Comparison of ENCODE assay signal across 9 mouse cellular contexts in the genomic region with DNA sequence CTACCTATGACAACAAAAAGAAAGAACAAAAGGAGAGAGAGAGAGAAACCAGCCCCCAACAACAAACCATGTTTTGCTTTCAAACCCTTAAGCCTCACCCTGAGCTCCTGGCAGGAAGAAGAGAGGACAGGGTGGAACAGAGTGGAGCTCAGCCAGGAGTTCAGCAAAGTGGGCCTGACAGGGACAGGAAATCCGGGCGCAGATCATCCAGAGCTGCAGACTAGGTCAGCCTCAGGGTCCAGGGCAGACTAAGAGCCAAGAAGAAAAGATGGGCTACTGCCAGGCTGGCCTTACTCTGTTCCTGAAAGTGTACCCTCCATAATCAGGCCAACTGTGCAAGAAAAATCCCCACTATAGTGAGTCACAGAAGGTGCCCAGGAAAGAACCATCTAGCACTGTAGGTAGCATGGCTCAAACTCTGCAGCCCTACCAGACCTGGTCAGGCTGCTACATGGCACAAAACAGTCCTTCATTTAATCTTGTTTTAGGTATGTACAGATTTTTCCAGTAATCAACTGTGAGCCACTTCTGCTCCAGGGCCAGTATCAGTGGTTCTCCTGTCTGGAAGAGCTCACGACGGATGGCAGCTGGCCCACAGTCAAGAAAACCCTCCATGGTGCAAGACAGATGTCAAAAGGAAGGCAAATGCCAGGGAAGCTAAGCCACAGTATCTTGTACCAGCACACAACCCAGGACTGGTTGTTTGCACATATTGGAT. TPM values are rescaled to one million over a fixed set of nuclear protein-coding genes. Genes with fewer than 3 reads are reported as not detected.
DNase-seq lines count a peak whose midpoint lies in the region; ATAC-seq and TF ChIP-seq lines count a peak whose summit lies in the region.
"Had no signal": no experiment of that assay in that cellular context is flagged by ENCODE, and none has a peak within 500 bp of the region (broad histone marks: within the 10 kb centered on the region; RNA-seq: fewer than 3 reads in every experiment).

No protein-coding gene starts in this region.

- no peaks in the 10 kb centered on the region for H3K27me3 ChIP-seq in liver, adult 2 months (ENCODE audit: control insufficient read depth, insufficient read depth, low read length)
- no peaks in the 10 kb centered on the region for H3K27me3 ChIP-seq in liver, embryonic 11.5 days (replicated peaks; ENCODE audit: control insufficient read depth, insufficient read depth, low read length)
- H3K27me3 ChIP-seq in midbrain, embryonic 15.5 days (replicated peaks), result no peaks in the 10 kb centered on the region
- H3K27me3 ChIP-seq: intestine, embryonic 15.5 days had no signal

- DNase-seq in adrenal gland, adult (ENCODE audit: inconsistent age in 2 of 2, low spot score in 1 of 2), result peak; percentile 53 to 74
- DNase-seq in adrenal gland, postnatal 4 days (ENCODE audit: low spot score in 2 of 2), result no peak
- peak; percentile 21 for DNase-seq in liver, adult 2 months (ENCODE audit: extremely low read depth, low read depth, low spot score)
- DNase-seq in liver, embryonic 11.5 days (ENCODE audit: low spot score), result no peak
- DNase-seq in kidney, adult 18-20 months, result peak; percentile 59
- no peak for DNase-seq in layer of hippocampus, adult 9-10 months (ENCODE audit: low spot score)
- DNase-seq in embryo, embryonic 10 days (ENCODE audit: low spot score), result no peak

- ATAC-seq in liver, embryonic 11.5 days (replicated peaks; ENCODE audit: low FRiP score), result no peak
- ATAC-seq in midbrain, embryonic 15.5 days (replicated peaks), result no peak

- peaks cover 7% of the 10 kb centered on the region; the same call in 1 of the 2 replicates for H3K4me1 ChIP-seq in liver, adult 2 months (ENCODE audit: control insufficient read depth, insufficient read depth, low read length)
- no peaks in the 10 kb centered on the region for H3K4me1 ChIP-seq in liver, embryonic 11.5 days (replicated peaks; ENCODE audit: control insufficient read depth, insufficient read depth, low read length)
- peaks cover 73% of the 10 kb centered on the region for H3K4me1 ChIP-seq in midbrain, embryonic 15.5 days

- H3K4me2 ChIP-seq in liver, embryonic 11.5 days, result no peak overlapping the region
- H3K4me2 ChIP-seq in midbrain, embryonic 15.5 days, result peak overlapping the region; percentile 17; the same call in 1 of the 2 replicates
- H3K4me2 ChIP-seq: intestine, embryonic 15.5 days had no signal

- no peak for TF ChIP-seq POLR2A in liver, adult 2 months (IDR thresholded peaks at IDR 0.05; ENCODE audit: extremely low read depth, insufficient read depth, low read length)

- H3K9me3 ChIP-seq in liver, embryonic 11.5 days (ENCODE audit: control insufficient read depth, low read length), result no peaks in the 10 kb centered on the region
- H3K9me3 ChIP-seq in midbrain, embryonic 15.5 days, result no peaks in the 10 kb centered on the region
- H3K9me3 ChIP-seq: intestine, embryonic 15.5 days had no signal

- H3K27ac ChIP-seq in liver, adult 2 months (replicated peaks; ENCODE audit: insufficient read depth, low read depth, low read length), result peak overlapping the region; percentile 18; the same call in 1 of the 2 replicates
- no peak overlapping the region for H3K27ac ChIP-seq in liver, embryonic 11.5 days (ENCODE audit: low read depth, low read length)
- peak overlapping the region; percentile 65; the same call in 1 of the 2 replicates for H3K27ac ChIP-seq in midbrain, embryonic 15.5 days
- H3K27ac ChIP-seq: intestine, embryonic 15.5 days had no signal

- no peak overlapping the region for H3K9ac ChIP-seq in liver, adult 2 months (ENCODE audit: low read depth, low read length)
- no peak overlapping the region for H3K9ac ChIP-seq in liver, embryonic 11.5 days (ENCODE audit: low read depth, low read length)
- no peak overlapping the region for H3K9ac ChIP-seq in midbrain, embryonic 15.5 days
- H3K9ac ChIP-seq: intestine, embryonic 15.5 days had no signal

- no peak overlapping the region for H3K4me3 ChIP-seq in liver, adult 2 months (ENCODE audit: insufficient read depth, low read depth, low read length)
- H3K4me3 ChIP-seq in liver, embryonic 11.5 days (ENCODE audit: low read depth, low read length), result no peak overlapping the region
- H3K4me3 ChIP-seq in midbrain, embryonic 15.5 days, result no peak overlapping the region
- H3K4me3 ChIP-seq: intestine, embryonic 15.5 days had no signal

- H3K79me2 ChIP-seq in liver, adult 2 months (ENCODE audit: control insufficient read depth, insufficient read depth, low read length), result no peaks in the 10 kb centered on the region

- no peak for TF ChIP-seq CTCF in liver, adult 2 months (IDR thresholded peaks at IDR 0.05; ENCODE audit: low read depth, low read length)

- WGBS in liver, adult 2 months, result 70% methylated on average over 4 of the region's 4 CpGs
- WGBS in liver, embryonic 11.5 days, result 76% methylated on average over 4 of the region's 4 CpGs
- 81% methylated on average over 4 of the region's 4 CpGs for WGBS in midbrain, embryonic 15.5 days

- H3K36me3 ChIP-seq in liver, adult 2 months (ENCODE audit: control insufficient read depth, insufficient read depth, low read length), result no peaks in the 10 kb centered on the region
- H3K36me3 ChIP-seq in liver, embryonic 11.5 days (ENCODE audit: control insufficient read depth, insufficient read depth, low read length), result no peaks in the 10 kb centered on the region
- H3K36me3 ChIP-seq in midbrain, embryonic 15.5 days (replicated peaks), result peaks cover 30% of the 10 kb centered on the region; the same call in 1 of the 2 replicates
- H3K36me3 ChIP-seq: intestine, embryonic 15.5 days had no signal

RNA-seq across cellular contexts. Expression of a gene that starts 16.4 kb away (rescaled TPM):
- 10 to 100 TPM; 25.6 to 27.4 TPM for total RNA-seq in adrenal gland, postnatal 4 days (2021)
- 2.2 and 2.3 TPM in 2 replicates for total RNA-seq in liver, adult 2 months (2014; rRNA removed)
- polyA plus RNA-seq in liver, adult 2 months (2012; rRNA removed), result 0.81 and 1.0 TPM in 2 replicates
- 6.4 and 9.4 TPM in 2 replicates for polyA plus RNA-seq in liver, embryonic 11.5 days (2014; fragmentation: Nextera tagmentation; extraction: Ambion mirVana)
- 131 and 148 TPM in 2 replicates for polyA plus RNA-seq in midbrain, embryonic 15.5 days (2015; fragmentation: Nextera tagmentation; extraction: Ambion mirVana)

Comparison
In these comparisons a context has a peak if more than half of its experiments do, and no peak if none do; other contexts are left out.
1. DNase-seq: peak in adrenal gland, adult (2 of 2), liver, adult 2 months (single experiment) and kidney, adult 18-20 months (single experiment); none in adrenal gland, postnatal 4 days (0 of 2), liver, embryonic 11.5 days (single experiment), layer of hippocampus, adult 9-10 months (single experiment) and embryo, embryonic 10 days (single experiment).
2. RNA of a gene that starts 16.4 kb away (polyA plus RNA-seq): 131 to 148 TPM in midbrain, embryonic 15.5 days; 6.4 to 9.4 TPM in liver, embryonic 11.5 days and 0.81 to 1.0 TPM in liver, adult 2 months; every median in the first group is over 10 times any median in the second.